Mouse (Mus musculus): ENCODE data around the gene Laptm5. TPM values are rescaled to one million over a fixed set of nuclear protein-coding genes. Genes with fewer than 3 reads are reported as not detected.

The Laptm5 gene
- polyA plus RNA-seq, 1 experiment, result 66.8 TPM

DNA sequence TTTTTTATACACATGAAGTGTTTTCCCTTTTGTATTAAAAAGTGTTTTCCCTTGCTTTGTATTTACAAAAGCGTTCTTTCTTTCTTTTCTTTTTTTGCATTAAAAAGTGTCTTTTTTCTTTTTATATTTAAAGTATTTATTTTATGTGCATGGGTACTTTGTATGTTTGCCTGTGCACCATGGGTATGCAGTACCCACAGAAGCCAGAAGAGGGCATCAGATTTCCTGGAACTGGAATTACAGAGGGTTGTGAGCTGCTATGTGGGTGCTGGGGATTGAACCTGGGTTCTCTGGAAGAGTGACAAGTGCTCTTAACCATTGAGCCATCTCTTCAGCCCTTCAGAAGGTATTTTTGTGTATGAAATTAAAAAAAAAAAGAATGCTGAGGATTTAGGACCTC lies 58.4 kb downstream of the Laptm5 start:
- TF ChIP-seq POLR2A (IDR thresholded peaks at IDR 0.05; ENCODE audit: extremely low read depth, insufficient read depth, low read length) (no peak), CTCF (IDR thresholded peaks at IDR 0.05; ENCODE audit: extremely low read depth, insufficient read depth, low read length) (no peak)
- Histone ChIP-seq H3K4me3 (ENCODE audit: insufficient read depth, low read length) (no peak overlapping the region), H3K4me1 (ENCODE audit: control insufficient read depth, insufficient read depth, low read length) (no peaks in the 10 kb centered on the region)

DNA sequence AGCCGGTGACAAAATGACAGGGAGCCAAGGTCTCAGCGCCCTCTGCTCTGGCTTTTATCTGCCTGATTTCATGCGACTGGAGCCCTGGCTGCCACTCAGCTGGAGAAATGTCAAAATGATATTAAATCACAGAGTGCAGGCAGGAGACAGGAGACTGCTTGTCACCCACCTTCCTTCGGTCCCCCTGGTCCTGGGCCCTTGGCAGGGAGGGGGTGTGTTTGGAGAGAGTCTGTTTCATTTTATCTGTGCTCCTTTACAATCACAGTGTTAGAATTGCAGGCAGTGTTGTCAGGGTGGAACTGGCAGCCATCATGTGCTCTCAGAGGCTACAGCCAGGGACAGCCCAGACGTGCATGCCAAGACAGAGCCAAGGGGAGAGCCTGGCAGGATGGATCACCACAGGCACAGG lies 59.5 kb downstream of the Laptm5 start:
- no peak overlapping the region for H3K4me3 ChIP-seq (ENCODE audit: insufficient read depth, low read length)
- no peak for TF ChIP-seq CTCF (IDR thresholded peaks at IDR 0.05; ENCODE audit: extremely low read depth, insufficient read depth, low read length)
- TF ChIP-seq POLR2A (IDR thresholded peaks at IDR 0.05; ENCODE audit: extremely low read depth, insufficient read depth, low read length), result no peak
- no peaks in the 10 kb centered on the region for H3K4me1 ChIP-seq (ENCODE audit: control insufficient read depth, insufficient read depth, low read length)
- no peak overlapping the region for H3K27ac ChIP-seq (ENCODE audit: insufficient read depth, low read length)

More for the DNA sequence above, 58.4 kb downstream of the Laptm5 start:
- no peak overlapping the region for H3K27ac ChIP-seq (ENCODE audit: insufficient read depth, low read length)

DNA sequence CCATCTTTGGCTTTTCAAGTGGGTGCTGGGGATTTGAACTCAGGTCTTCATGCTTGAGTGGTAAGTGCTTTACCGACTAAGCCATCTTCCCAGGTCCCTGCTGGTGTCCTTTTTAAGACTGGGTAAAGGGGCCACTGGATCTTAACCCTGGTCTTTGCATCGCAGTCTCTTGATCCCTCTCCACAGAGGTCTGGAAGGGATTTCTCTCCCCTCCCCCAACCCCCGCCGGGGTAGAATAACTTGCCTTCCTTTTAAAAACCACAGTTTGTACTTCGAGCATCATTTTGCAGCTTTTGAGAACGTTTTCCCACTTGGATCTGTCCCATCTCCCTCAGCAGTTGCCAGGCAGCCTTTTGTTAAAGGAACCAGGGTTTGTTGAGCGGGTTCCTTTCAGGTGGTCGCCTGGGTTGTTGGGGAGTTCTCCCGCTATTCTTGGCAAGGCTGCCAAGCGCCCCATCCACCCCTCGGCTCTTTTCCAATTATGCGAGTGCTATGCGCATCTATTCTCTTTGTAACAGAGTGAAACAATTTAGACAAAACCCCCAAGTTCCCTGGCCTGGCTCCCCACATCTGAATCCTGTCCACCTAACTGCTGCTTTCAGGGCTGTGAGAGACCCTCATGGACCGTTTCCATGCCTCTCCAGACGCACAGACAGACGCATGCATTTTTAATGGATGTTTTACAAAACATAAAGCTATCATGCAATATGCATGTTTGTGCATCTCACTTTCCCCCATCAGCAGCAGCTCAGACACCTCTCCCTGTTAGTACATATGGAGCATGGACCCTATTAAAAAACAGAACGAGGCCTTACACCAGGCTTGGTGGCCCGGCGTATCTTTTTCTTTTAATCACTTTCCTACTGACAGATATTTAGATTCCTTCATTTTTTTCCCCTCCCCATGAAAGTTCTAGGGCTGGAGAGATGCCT lies 60.7 kb downstream of the Laptm5 start:
- Histone ChIP-seq H3K4me1 (ENCODE audit: control insufficient read depth, insufficient read depth, low read length) (no peaks in the 10 kb centered on the region), H3K4me3 (ENCODE audit: insufficient read depth, low read length) (no peak overlapping the region), H3K27ac (ENCODE audit: insufficient read depth, low read length) (no peak overlapping the region)
- TF ChIP-seq CTCF (IDR thresholded peaks at IDR 0.05; ENCODE audit: extremely low read depth, insufficient read depth, low read length), result no peak
- TF ChIP-seq POLR2A (IDR thresholded peaks at IDR 0.05; ENCODE audit: extremely low read depth, insufficient read depth, low read length), result no peak

DNA sequence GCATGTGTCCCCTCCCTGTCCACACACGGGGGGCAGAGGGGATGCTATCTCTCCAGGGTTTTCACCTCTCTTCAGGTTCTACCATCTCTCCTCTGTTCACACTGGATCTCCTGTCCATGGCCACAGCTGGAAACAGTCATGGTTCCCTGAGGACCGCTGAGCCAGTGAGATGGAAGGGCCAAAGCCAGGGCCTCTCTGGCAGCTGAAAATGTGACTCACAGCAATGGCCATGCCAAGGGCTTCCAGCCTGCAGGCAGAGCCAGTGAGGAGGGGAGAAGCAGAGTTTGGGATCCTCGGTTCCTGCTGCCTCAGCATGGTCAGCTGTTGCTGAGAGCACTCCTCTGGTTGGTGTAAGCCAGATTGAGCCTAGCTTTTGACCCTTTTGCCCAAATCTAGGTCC lies 66.1 kb downstream of the Laptm5 start:
- no peak for TF ChIP-seq POLR2A (IDR thresholded peaks at IDR 0.05; ENCODE audit: extremely low read depth, insufficient read depth, low read length)
- no peak for TF ChIP-seq CTCF (IDR thresholded peaks at IDR 0.05; ENCODE audit: extremely low read depth, insufficient read depth, low read length)
- H3K4me1 ChIP-seq (ENCODE audit: control insufficient read depth, insufficient read depth, low read length), result no peaks in the 10 kb centered on the region
- no peak overlapping the region for H3K4me3 ChIP-seq (ENCODE audit: insufficient read depth, low read length)
- no peak overlapping the region for H3K27ac ChIP-seq (ENCODE audit: insufficient read depth, low read length)

DNA sequence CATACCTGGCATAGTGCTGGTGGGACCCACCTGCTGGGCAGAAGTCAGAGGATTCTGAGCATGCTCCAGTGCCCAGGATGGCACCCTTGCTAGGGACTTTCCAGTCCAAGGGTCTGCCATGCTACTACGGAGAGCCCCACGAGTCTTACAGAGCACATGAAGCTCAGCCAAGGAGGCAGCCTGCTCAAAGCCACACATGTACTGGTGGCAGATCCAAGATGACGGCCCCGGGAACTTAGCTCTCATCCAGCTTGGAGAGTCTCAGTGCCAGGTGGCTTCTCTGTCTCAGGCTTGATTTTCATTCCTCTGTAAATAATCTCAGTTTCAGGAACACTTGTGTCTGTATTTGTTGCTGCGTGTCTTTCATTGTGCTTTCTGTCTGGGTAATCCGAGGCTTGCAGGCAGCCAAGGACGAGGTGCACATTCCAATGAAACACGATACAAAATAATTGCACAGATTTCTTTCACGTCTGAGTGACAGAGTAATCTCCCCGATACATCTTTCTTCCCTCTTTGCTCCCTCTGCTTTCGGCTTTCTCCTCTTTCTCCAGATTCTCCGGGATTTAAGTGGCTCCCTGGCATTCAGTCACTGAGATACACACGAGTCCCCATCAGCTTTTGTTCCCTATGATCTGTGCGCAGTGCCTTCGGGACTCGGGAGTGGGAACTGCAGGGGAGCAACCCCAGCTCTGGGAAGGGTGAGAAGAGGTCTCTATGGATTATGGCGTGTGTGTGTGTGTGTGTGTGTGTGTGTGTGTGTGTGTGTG lies 71.7 kb downstream of the Laptm5 start:
- TF ChIP-seq CTCF (IDR thresholded peaks at IDR 0.05; ENCODE audit: extremely low read depth, insufficient read depth, low read length), result no peak
- no peak for TF ChIP-seq POLR2A (IDR thresholded peaks at IDR 0.05; ENCODE audit: extremely low read depth, insufficient read depth, low read length)
- Histone ChIP-seq H3K4me3 (ENCODE audit: insufficient read depth, low read length) (no peak overlapping the region), H3K4me1 (ENCODE audit: control insufficient read depth, insufficient read depth, low read length) (no peaks in the 10 kb centered on the region; the same call in 1 of the 2 replicates), H3K27ac (ENCODE audit: insufficient read depth, low read length) (no peak overlapping the region)

Other genes with a start within 250 kb of the Laptm5 start
- gene Pum1, start 249.8 kb upstream of the Laptm5 start, polyA plus RNA-seq (2012; rRNA removed), result 58.1 and 59.2 TPM in 2 replicates
- 81.5 and 83.1 TPM in 2 replicates for gene Sdc3, start 120.6 kb upstream of the Laptm5 start, polyA plus RNA-seq (2012; rRNA removed)
- gene Matn1, start 31.3 kb downstream of the Laptm5 start, polyA plus RNA-seq (2012; rRNA removed), result 0.36 and 0.46 TPM in 2 replicates